ENCODE assay signal across 8 mouse cellular contexts in the genomic region with DNA sequence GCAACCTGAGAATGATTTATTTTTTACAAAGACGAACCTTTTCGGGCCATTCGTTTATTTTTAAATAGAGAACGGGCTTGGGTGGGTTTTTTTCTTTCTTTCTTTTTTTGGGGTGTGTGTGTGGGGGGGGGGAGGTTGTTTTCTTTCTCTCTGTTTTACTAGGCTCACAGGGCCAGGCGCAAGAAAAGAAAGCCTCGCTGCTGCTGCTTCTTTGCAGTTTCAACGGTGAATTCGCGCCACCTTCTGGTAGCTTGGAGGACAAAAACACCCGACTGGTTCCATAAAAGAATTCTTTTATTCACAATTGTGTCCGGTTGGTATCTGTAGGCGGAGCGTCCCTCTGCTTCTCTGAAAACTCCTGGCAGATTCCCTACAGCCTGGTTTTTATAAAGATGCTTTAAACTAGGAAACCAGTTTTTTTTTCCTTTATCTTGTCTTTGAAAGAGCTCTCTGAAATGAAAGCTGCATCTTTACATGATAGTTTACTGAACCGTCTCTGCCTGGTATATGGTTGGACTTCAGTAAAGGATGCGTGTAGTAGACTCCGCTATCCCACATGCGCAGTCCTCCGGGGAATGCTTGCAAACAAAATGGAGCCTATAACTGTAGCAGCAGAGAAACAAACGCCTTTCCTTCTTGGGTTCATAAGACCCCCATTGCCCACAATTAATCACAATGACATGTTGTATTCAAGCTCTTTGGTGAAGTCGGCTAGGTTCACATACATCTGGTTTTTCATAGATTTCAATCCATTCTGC.
DNase-seq lines count a peak whose midpoint lies in the region; ATAC-seq lines count a peak whose summit lies in the region.

No protein-coding gene starts in this region.

- 16% methylated on average over 20 of the region's 20 CpGs for WGBS in kidney, embryonic 15.5 days
- 17% methylated on average over 20 of the region's 20 CpGs for WGBS in limb, embryonic 13.5 days
- 12% methylated on average over 20 of the region's 20 CpGs for WGBS in neural tube, embryonic 11.5 days

- no peak for ATAC-seq in megakaryocyte, adult 5-6 weeks (ENCODE audit: poor library complexity, severe bottlenecking)
- ATAC-seq in kidney, embryonic 15.5 days (replicated peaks; ENCODE audit: low FRiP score) = peak; percentile 56; the same call in 1 of the 2 replicates
- peak; percentile 57; the same call in 1 of the 2 replicates for ATAC-seq in limb, embryonic 13.5 days (ENCODE audit: low FRiP score, low read depth)
- peak; percentile 38; the same call in 1 of the 2 replicates for ATAC-seq in neural tube, embryonic 11.5 days (ENCODE audit: insufficient read depth, low FRiP score, low TSS enrichment)

- no peaks in the 10 kb centered on the region for H3K36me3 ChIP-seq in megakaryocyte, embryonic 14.5 days (replicated peaks; ENCODE audit: low read length)
- no peaks in the 10 kb centered on the region for H3K36me3 ChIP-seq in kidney, embryonic 15.5 days
- H3K36me3 ChIP-seq in limb, embryonic 13.5 days = no peaks in the 10 kb centered on the region
- H3K36me3 ChIP-seq in neural tube, embryonic 11.5 days (ENCODE audit: control insufficient read depth, insufficient read depth, low read length) = no peaks in the 10 kb centered on the region

- peak overlapping the region; percentile 30; the same call in 1 of the 2 replicates for H3K4me2 ChIP-seq in kidney, embryonic 15.5 days
- peak overlapping the region; percentile 25; the same call in 1 of the 2 replicates for H3K4me2 ChIP-seq in limb, embryonic 13.5 days (replicated peaks)
- H3K4me2 ChIP-seq in neural tube, embryonic 11.5 days (ENCODE audit: low read depth) = 0 out of 2 replicates have a peak overlapping the region, but pooled peaks have one; percentile 1

- no peaks in the 10 kb centered on the region for H3K9me3 ChIP-seq in megakaryocyte, embryonic 14.5 days
- no peaks in the 10 kb centered on the region for H3K9me3 ChIP-seq in kidney, embryonic 15.5 days (replicated peaks)
- H3K9me3 ChIP-seq in limb, embryonic 13.5 days = no peaks in the 10 kb centered on the region
- no peaks in the 10 kb centered on the region for H3K9me3 ChIP-seq in neural tube, embryonic 11.5 days (ENCODE audit: control insufficient read depth, low read length)

- H3K27ac ChIP-seq in kidney, embryonic 15.5 days = no peak overlapping the region
- no peak overlapping the region for H3K27ac ChIP-seq in limb, embryonic 13.5 days
- no peak overlapping the region for H3K27ac ChIP-seq in neural tube, embryonic 11.5 days (ENCODE audit: low read depth, low read length)

- peaks cover 6% of the 10 kb centered on the region for H3K4me1 ChIP-seq in megakaryocyte, embryonic 14.5 days
- peaks cover 7% of the 10 kb centered on the region for H3K4me1 ChIP-seq in kidney, embryonic 15.5 days
- H3K4me1 ChIP-seq in limb, embryonic 13.5 days = peaks cover 6% of the 10 kb centered on the region; the same call in 1 of the 2 replicates
- 0 out of 2 replicates have a peak, but pooled peaks cover 13% of the 10 kb centered on the region for H3K4me1 ChIP-seq in neural tube, embryonic 11.5 days (ENCODE audit: control insufficient read depth, insufficient read depth, low read length)

- peaks cover 40% of the 10 kb centered on the region for H3K27me3 ChIP-seq in megakaryocyte, embryonic 14.5 days (replicated peaks)
- H3K27me3 ChIP-seq in kidney, embryonic 15.5 days = peaks cover 71% of the 10 kb centered on the region
- peaks cover 78% of the 10 kb centered on the region for H3K27me3 ChIP-seq in limb, embryonic 13.5 days
- peaks cover 9% of the 10 kb centered on the region; the same call in 1 of the 2 replicates for H3K27me3 ChIP-seq in neural tube, embryonic 11.5 days (ENCODE audit: control insufficient read depth, insufficient read depth, low read length)

- no peak overlapping the region for H3K9ac ChIP-seq in kidney, embryonic 15.5 days
- no peak overlapping the region for H3K9ac ChIP-seq in limb, embryonic 13.5 days
- H3K9ac ChIP-seq in neural tube, embryonic 11.5 days (ENCODE audit: low read length) = no peak overlapping the region

- H3K4me3 ChIP-seq in megakaryocyte, embryonic 14.5 days (replicated peaks) = peak overlapping the region; percentile 62
- H3K4me3 ChIP-seq in kidney, embryonic 15.5 days (replicated peaks) = no peak overlapping the region
- H3K4me3 ChIP-seq in limb, embryonic 13.5 days = no peak overlapping the region
- no peak overlapping the region for H3K4me3 ChIP-seq in neural tube, embryonic 11.5 days (ENCODE audit: low read depth, low read length)

- DNase-seq in embryo, embryonic 11.5 days (ENCODE audit: low read depth, low spot score) = peak; percentile 82
- peak; percentile 52 to 82 for DNase-seq in gastrocnemius, postnatal 4 days (ENCODE audit: low spot score in 2 of 2)
- peak; percentile 89 for DNase-seq in neural tube, embryonic 11.5 days (ENCODE audit: low spot score)
- DNase-seq in thymus, postnatal 0 days (ENCODE audit: low spot score) = peak; percentile 62
